Mouse (Mus musculus): ENCODE data around the gene Csrnp1.
"Not testable (repeated sequence)": the region's sequence is repeated elsewhere in the genome, so short reads cannot be mapped to it uniquely, and the experiment has no call there.

The Csrnp1 gene

GRCm38 (mm10) chr9:119984536-119985011 is at the start of gene Csrnp1:
TSS of gene Csrnp1 (minus strand) at chr9:119984658.
- no peak for DNase-seq

GRCm38 (mm10) chr9:120032710-120033109 is 48.3 kb upstream of the Csrnp1 start:
- no peak for DNase-seq

- no peak for DNase-seq
Measured at GRCm38 (mm10) chr9:120030421-120030820, 46.0 kb upstream of the Csrnp1 start.

- no peak for DNase-seq
Measured at GRCm38 (mm10) chr9:120029880-120030279, 45.4 kb upstream of the Csrnp1 start.

- peak; percentile 74 to 80 for DNase-seq
Measured at GRCm38 (mm10) chr9:120027401-120028151, 43.1 kb upstream of the Csrnp1 start.

DNA sequence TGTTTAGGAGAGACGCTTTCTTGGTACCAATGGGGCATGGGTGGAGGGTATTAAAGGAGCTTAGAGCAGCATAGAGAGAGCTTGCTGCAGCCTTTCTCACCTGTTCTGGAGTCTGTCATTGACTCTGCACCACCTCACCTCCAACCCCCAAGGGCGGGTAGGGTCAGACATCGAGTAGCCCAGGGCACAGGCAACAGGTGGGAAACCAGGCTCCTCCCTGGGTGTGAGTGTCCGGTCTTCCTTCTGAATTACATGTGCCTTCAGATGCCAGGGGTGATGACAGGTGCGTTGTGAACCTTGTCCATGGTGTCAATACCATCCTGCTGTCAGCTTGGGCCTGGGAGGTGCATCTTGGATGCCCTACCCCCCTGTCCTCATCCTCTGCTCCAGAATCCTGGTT is 40.2 kb upstream of the Csrnp1 start:
- peak in 1 of 2 experiments; percentile 55 for DNase-seq

DNA sequence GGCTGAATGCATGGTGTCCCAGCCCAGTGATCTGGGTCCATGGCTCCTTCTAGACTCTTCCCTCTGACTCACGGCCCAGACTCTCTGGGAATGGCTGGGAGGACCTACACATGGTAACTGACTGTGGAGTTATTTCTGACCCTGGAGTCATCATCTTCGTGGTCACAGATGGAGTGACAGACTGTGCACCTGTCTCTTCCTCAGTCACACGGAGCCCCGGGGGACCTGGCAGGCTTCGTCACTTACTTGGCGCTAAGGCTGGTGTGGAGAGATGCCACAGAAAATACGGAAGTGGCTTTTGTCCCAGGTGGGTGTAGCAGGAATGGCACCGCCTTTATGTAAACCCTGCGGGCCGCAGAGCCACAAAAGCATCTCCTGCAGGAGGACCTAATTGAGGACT is 39.7 kb upstream of the Csrnp1 start:
- DNase-seq = peak; percentile 96 to 97

DNA sequence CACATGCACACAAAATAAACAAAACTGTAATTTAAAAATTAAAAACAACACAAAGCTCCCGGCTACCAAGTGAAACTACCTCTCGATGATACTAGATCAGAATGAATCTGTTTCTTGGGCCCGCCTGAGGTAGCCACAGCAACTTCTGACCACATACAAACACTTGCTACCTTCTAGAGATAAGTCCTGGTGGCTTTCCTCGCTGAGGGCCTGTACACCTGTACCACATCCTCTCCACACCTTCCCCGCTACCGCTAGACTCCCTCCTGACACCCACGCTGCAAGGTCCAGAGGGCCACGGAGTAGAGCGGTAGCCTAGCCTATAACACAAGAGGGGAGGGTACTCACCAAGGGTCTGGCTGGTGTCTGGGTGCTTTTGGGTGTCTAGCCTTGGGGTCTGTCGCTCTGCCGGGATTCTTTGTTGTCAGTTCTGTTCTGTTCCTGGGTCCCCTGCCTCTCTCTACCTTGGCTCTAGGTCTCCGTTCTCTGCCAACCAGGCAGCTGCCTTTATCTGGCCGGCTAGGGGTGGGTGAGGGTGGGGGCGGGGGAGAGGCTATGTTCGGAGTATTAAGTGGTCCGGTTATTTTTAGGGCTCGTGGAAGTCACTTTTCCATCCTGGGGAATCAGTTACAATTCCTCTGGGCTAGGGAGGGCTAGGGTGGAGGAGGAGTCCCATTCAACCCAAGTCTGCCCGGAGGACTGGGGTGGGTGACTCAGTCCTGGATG is 38.8 kb upstream of the Csrnp1 start, which contains the start of gene Xirp1:
TSS of gene Xirp1 (minus strand) at position 513 of the 726 bp plus-strand sequence.
- DNase-seq = no peak

- DNase-seq = no peak
Measured at GRCm38 (mm10) chr9:120021164-120021563, 36.7 kb upstream of the Csrnp1 start.

- DNase-seq = peak; percentile 86 to 95
Measured at GRCm38 (mm10) chr9:120020285-120020890, 35.9 kb upstream of the Csrnp1 start.

- no peak for DNase-seq
Measured at GRCm38 (mm10) chr9:120016956-120017355, 32.5 kb upstream of the Csrnp1 start.

DNA sequence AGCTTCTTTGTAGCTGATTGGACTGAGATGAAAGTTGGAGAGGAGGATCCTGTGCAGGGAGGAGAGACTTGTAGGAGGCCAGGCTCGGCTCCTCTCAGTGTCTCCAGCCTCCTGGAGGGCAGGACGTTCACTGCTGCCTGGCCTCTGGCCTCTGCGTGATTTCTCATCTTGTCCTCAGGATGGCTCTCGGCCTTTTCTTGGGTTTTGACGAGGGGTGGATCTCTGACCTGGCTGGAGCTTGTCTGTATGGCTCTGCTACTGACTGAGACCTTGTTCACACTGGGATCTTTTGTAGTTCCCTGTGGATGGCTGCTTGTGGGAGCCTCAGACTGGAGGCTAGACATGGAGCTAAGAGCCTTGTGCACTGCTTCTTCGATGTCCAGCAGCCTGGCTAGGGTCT is 30.4 kb upstream of the Csrnp1 start:
- no peak for DNase-seq

DNA sequence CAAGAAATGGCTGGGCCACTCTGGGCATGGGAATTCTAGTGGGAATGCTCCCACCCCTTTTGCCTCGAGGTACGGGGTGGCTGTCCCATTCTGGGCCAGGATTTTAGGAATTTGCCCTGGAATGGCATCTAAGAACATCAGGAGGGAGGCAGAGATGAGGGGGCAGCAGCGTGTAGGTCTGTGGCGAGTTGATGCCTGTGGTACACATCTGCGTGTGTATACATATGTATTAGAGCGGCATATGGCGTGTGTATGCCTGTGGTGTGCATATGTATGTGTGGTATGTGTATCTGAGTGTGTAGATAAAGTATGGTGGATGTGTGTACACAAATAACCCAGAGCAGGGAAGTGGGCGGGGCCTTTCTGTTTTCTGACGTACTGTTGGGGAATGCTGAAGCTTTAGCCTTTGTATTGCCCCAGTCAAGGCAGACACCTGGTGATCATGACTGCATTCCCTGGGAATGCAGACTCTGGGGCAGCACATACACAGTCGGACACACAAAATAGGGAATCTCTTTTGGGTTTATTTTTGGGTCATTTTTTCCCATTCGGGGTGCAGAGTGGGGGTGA is 28.9 kb upstream of the Csrnp1 start:
- no peak for DNase-seq

DNA sequence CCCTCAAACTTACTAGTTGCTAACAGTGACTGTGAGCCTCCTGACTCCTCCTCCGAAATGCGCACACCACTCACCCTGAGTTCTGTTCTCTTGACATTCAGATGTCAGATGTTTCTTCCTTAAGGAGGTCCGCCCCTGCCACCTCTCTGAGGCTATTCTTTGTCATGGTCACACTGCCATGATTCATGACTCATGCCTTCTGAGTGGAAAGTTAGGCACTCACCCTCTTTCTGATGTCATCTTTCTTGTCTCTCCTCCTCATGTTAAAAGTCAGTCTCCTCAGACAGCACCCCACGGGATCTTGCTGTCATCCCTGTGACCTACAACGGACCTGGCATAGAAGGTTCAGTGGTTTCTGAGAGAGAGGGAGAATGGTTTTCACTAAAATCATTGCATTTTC is 28.3 kb upstream of the Csrnp1 start:
- no peak for DNase-seq

- DNase-seq = not testable (repeated sequence)
Measured at GRCm38 (mm10) chr9:120012161-120012560, 27.7 kb upstream of the Csrnp1 start.

- peak; percentile 89 to 92 for DNase-seq
Measured at GRCm38 (mm10) chr9:120011533-120011932, 27.1 kb upstream of the Csrnp1 start.

- DNase-seq = peak; percentile 100
Measured at GRCm38 (mm10) chr9:120010781-120011511, 26.5 kb upstream of the Csrnp1 start.

- no peak for DNase-seq
Measured at GRCm38 (mm10) chr9:120009871-120010270, 25.4 kb upstream of the Csrnp1 start.

DNA sequence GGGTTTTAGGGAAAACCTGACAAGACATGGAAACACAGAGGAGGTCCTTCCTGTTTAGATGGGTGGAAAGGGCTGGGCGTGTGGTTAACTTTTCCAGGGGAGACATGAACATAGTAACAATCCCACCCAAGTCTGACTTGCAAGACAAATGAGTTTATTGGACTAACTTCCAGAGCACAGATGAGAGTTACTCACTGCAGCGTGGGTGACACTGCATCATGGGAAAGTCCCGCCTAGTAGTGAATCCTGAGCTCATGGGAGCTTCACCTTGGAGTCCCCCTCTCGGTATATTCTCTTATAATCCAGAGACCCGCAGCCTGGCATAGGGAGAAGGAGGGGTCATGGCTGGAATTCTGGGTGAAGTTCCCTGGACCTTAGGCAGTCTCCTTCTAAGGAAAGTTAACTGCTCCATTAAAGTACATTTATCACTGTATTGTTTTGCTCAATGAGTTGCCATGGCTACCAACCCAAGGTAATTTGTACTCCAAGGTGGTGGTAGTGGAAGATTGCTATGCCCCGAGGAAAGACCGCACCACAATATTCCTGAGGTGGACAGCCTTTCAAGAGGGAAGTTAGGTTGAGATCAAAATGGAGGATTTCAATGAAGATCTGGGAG is 24.9 kb upstream of the Csrnp1 start:
- no peak for DNase-seq

- no peak for DNase-seq
Measured at GRCm38 (mm10) chr9:120007833-120008232, 23.4 kb upstream of the Csrnp1 start.

- no peak for DNase-seq
Measured at GRCm38 (mm10) chr9:120005936-120006335, 21.5 kb upstream of the Csrnp1 start.

- no peak for DNase-seq
Measured at GRCm38 (mm10) chr9:120002893-120003292, 18.4 kb upstream of the Csrnp1 start.
